Mouse (Mus musculus) C2C12 (cell line): ENCODE results near the gene Wwp2.

Experiments used
- CTCF ChIP-seq: IDR thresholded peaks from one replicate; pipeline ENCODE4 v1.5.1; 2011; ENCODE audit not compliant: control insufficient read depth, insufficient read depth, insufficient read length
- USF1 ChIP-seq: IDR thresholded peaks from one replicate; pipeline ENCODE4 v1.6.1; 2011; ENCODE audit warnings: low read depth, mild to moderate bottlenecking, control low read depth, moderate library complexity

- TF ChIP-seq CTCF (no peak), USF1 (no peak)
Measured at GRCm38 (mm10) chr8:107505271-107505670, 69.1 kb downstream of the Wwp2 start.
